Mouse (Mus musculus): Measurements from ENCODE around the gene Clcnkb.

DNA sequence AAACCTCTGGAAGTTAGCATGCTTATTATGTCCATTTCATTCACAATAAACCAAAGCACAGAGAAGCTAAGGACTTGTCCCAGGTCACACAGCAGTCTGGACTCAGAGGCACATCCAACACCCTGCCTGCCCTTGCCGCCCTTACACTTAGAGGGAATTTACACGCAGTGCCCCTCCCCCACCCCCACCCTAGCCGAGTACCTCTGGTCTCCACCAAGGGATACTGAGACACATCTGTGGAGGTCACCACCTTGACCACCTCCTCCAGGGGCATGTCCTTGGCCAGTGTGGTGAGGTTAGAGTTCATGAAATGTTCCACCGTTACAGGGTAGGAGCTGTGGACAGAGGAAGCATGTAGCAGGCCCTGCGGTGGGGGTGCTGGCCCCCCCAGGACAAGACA is 27.9 kb downstream of the Clcnkb start:
- TF ChIP-seq CTCF (IDR thresholded peaks at IDR 0.05; ENCODE audit: borderline replicate concordance, extremely low read depth, insufficient read depth, insufficient read length), result no peak
- no peak for TF ChIP-seq POLR2A (IDR thresholded peaks at IDR 0.05; ENCODE audit: borderline replicate concordance, extremely low read depth, insufficient read depth, insufficient read length, poor library complexity, severe bottlenecking)

Measured in brain, embryonic 14.5 days (tissue).